Mouse (Mus musculus): ENCODE data around the gene Slc28a3.

The Slc28a3 gene

DNA sequence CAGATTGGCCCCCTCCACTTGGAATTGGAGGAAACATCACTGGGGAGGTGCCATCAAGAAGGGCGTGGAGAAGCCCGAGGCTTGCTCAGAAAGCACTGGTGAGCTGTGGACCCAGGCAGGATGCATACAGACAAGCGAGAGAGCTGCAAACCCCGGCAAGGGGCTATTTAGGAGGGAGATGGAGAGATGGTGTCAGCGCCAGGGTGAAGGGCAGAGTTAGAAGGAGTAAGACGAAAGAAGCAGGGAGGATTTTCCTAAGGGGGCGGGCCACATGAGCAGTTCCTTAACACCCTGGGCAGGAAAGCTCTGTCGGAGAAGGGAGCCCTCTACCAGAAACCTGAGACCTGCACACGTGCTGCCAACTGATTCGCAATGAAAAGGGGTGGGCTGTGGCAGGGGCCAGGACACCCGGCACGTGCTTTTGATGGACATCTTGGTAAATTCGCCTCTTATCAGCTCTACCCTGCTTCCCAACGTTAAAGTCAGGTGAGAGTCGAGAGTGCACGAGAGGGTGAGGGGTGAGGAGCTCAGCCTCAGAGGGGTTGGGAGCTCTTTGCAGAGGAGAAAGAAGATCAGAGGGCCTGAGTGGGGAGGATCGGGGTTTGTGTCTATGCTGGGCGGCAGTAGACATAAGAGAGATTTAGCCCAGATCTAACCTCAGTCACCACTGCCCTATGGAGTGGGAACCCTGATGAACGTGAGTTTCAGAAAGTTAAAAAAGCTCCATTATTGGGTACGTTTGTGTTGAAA lies 87.5 kb downstream of the Slc28a3 start:
- DNase-seq (ENCODE audit: low spot score in 2 of 2), result no peak

DNA sequence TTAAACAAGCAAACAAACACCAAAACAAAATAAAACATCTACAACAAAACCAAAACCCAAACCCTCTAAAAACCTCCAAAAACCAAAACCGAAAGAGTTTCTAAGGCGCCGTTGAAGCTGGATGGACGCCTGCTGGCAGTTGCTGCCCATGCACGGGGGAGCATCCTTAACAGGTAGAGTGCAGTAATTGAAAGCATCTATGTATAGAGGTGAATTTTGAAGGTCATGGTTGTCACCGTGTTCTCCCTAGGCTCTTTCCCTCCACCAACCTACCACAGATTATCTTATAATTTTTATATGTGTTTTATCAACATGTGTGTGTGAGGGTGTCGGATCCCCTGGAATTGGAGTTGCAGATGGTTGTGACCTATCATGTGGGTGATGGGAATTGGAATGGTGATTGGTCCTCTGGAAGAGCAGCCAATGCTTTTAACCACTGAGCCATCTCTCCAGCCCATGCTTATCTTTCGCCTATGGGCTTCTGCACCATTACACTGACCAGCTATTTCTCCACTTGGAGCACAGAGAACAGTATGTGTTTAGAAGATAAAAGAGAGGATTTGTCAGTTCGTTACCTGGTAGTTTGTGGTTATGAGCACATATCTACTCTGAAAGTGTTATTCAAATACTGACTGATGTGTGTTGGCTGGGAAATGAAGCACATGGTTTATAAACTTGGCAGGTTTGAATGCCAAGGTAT lies 89.2 kb downstream of the Slc28a3 start:
- DNase-seq (ENCODE audit: low spot score in 2 of 2), result no peak

DNA sequence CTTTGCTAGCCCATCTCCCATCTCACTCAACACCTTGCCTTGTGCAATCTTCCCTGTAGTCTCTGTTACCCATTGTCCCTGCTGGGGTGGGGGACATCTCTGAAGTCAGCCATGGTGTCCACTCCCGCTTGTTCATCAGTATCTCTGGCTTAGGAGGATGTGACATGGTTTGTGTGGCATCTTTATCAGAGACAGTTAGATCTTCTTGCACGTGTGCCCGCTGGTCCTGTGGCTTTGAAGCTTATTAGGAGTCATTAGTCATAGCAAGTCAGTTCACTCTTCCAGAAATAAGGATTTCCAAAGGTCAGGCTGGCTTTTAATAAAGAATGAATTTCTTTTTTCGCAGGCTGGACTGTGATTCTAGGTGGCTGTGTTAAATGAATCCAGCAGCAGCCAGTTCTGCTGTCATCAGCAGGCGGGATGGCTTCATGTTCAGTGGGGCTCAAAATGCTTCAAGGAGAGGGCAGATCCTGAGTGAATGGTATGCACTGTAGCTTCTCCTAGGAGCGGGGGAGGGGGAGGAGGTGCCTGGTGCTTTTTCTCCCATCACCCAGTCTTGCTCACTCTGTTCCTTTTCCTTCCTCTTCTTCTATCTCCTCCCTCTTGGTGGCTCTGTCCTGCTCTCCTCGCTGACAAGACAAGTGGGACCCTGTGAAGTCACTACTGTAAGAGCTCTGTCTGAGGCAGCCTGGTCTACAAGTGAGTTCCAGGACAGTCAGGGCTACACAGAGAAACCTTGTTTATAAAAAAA lies 89.9 kb downstream of the Slc28a3 start:
- DNase-seq (ENCODE audit: low spot score in 2 of 2), result no peak

DNA sequence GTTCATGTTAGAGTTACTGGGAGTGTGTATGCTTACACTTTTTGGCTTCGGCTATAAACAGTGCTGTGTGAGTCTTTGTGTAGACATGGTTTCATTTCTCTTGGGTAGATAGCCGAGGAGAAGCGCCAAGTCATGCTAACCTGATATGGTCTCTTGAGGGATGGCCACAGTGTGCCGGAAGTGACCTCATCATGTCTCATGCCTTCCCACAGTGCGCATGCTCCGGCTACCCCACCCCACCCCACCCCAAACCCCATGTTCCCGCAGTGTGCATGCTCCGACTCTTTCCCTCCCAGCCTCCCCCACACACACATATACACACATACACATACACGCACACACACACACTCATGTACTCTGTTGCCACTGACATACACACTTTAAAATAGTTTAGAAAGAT lies 90.6 kb downstream of the Slc28a3 start:
- no peak for DNase-seq (ENCODE audit: low spot score in 2 of 2)

DNA sequence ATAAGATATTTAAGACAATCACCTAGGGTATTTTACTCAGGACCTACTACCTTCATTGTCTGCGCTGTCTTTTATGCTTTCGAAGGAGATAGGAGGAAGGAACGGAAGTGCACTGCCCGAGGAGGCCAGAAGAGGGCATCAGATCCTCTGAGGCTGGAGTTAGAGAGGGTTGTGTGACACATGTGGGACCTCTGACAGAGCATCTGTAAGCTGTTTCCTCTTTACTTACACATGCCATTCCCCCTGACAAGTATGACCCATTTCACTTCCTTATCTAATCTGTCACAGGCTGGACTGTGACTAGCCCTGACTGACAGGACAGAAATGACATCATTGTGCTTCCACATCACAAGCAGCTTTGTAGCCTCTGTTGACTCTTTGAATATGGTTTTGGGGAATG lies 94.4 kb downstream of the Slc28a3 start:
- DNase-seq (ENCODE audit: low spot score in 2 of 2), result no peak

DNA sequence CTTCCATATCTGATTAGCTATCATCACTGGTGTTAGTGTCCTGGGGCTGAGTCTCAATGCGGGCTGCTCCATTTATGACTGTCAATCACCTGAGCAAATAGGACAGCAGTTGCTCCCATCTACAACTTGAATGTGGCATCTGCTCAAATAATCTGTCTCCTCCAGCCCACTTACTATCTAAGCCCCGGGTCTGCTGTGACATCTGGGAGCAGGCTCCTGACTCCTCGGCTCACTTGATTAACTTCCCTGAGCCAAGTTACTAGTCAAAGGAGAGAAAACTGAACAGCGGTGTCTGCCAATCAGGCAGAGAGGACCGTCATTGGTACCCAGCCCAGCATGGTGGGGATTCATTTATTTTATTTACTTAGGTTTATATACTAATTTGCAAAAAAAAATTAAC lies 95.0 kb downstream of the Slc28a3 start:
- DNase-seq (ENCODE audit: low spot score in 2 of 2), result no peak

DNA sequence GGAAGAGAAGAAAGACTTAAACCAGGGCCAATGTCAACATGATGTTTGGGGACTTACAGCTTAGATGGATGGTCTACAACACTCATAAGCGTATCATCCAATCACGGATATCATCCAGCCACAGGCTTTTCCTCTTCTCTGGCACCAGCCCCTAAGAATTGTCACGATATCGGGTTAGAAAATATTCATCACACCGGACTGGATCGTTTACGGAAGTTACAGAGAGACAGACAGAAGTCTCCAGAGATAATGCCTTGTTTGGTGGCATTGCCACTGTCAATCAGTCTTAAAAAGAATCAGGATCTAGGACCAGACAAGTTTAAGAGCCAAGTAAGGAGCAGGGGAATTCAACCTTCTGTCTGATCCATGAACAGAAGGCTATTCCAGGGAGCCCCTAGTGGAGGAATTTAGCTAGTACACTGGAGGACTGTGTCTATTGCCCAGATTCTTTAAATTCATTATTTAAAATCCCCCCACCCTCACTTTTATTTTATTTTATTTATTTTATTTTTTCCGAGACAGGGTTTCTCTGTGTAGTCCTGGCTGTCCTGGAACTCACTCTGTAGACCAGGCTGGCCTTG lies 96.4 kb downstream of the Slc28a3 start:
- no peak for DNase-seq (ENCODE audit: low spot score in 2 of 2)

DNA sequence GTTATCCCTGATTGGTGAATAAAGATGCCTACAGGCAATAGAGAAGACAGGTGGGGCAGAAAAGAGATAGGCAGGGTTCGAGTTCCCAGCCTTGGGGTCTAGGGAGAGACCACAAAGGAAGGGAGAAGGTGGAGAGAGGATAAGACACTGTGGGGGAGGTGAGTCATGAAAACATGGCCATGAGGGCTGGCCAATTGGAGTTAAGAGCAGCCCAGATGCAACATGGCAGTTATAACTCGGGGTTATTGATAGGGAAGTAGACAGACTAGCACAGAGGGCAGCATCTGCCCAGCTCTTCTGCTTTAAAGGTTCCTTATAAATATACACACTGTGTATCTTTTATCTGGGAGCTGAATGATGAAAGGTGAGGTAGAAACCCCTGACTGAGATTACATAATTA lies 98.8 kb downstream of the Slc28a3 start:
- DNase-seq (ENCODE audit: low spot score in 2 of 2), result no peak

DNA sequence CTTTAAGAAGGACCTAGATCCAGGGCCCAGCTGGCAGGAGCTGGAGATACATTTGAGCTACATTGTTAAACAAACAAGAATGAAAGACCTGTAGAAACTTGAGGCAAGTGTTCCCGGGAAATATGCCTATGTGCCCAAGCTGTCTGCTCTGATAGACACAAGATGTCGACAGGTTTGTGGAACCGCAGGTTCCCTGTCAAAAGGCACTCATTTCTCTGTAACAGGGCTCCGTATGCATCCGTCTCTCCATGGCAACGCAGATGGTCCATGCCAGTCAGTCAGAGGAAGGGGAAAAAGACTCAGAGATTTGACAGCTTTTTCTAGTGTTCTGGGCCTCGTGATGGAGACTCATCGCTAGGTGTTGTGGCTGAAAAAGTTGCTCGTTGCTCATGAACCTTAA lies 99.4 kb downstream of the Slc28a3 start:
- no peak for DNase-seq (ENCODE audit: low spot score in 2 of 2)

DNA sequence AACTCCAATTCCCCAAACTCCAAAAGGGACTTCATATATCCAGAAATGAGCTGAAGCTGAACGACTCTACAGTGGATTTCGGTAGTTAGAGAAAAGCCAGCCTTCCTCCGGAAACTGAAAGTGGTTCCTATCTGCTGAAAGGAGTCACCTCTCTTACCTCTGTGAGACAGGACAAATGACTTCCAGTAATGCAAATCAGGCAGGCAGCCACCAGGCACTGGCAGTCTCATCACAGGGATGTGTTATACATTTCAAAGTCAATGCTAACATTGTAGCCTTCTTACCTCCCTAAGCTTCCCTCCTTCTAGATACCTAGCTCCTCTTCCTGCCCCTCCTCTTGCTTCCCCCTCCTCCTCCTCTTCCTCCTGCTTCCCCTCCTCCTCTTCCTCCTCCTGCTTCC lies 101.4 kb downstream of the Slc28a3 start:
- no peak for DNase-seq (ENCODE audit: low spot score in 2 of 2)

DNA sequence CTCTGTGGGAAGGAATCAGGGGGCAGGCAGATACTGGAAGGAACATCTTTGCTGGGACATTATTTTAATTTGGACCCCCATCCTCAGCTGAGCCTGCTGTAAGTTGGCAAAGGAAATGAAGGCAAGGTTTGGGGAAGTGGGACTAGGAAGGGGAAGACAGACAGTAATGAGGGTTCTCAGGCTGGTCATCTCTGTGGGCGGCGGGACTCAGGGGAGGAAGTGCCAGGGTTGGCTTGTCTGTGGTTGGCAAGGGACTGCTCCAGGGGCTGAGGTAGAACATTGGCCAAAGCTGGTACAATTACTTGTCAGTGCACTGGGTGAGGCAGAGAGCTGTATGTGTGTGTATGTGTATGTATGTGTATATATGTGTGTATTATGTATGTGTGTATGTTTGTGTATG lies 107.1 kb downstream of the Slc28a3 start:
- DNase-seq (ENCODE audit: low spot score in 2 of 2), result peak in 1 of 2 experiments; percentile 13

DNA sequence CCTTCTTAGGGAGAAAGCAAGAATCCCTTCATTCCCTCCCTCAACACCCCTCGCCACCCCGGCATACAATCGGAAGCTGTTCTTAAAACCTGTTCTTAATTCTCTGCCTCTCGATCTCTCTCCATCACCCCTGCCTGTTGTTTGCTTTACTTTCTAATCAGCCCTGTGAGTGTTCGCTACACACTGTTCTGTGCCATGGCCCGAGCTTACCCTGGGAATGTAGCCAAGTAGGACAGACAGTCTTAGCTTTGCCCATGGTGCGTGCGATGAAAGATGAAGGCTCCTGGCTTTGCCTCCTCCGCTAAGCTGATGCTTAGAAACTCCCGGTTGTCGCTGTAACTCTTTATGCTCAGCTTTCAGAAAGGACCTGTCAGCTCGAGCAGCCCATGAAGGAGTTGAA lies 112.9 kb downstream of the Slc28a3 start:
- DNase-seq (ENCODE audit: low spot score in 2 of 2), result no peak
